Mouse (Mus musculus): ENCODE results near the gene Dpp6.

Gene Dpp6

GRCm38 (mm10) chr5:26816975-26817941 is at the start of gene Dpp6:
Dpp6 (plus strand) TSS chr5:26817203.
- no peak for DNase-seq (ENCODE audit: low spot score in 2 of 2)

- DNase-seq (ENCODE audit: low spot score in 2 of 2) = no peak
Measured at GRCm38 (mm10) chr5:26783955-26784354, 33.0 kb upstream of the Dpp6 start.

GRCm38 (mm10) chr5:26795524-26795923 is 21.5 kb upstream of the Dpp6 start:
- no peak for DNase-seq (ENCODE audit: low spot score in 2 of 2)

GRCm38 (mm10) chr5:26835972-26836371 is 19.0 kb downstream of the Dpp6 start:
- DNase-seq (ENCODE audit: low spot score in 2 of 2) = no peak

- no peak for DNase-seq (ENCODE audit: low spot score in 2 of 2)
Measured at GRCm38 (mm10) chr5:26841151-26841550, 24.1 kb downstream of the Dpp6 start.

- DNase-seq (ENCODE audit: low spot score in 2 of 2) = no peak
Measured at GRCm38 (mm10) chr5:26854746-26855145, 37.7 kb downstream of the Dpp6 start.

GRCm38 (mm10) chr5:26875449-26875848 is 58.4 kb downstream of the Dpp6 start:
- no peak for DNase-seq (ENCODE audit: low spot score in 2 of 2)

GRCm38 (mm10) chr5:26887496-26887895 is 70.5 kb downstream of the Dpp6 start:
- no peak for DNase-seq (ENCODE audit: low spot score in 2 of 2)

GRCm38 (mm10) chr5:26888080-26888479 is 71.1 kb downstream of the Dpp6 start:
- no peak for DNase-seq (ENCODE audit: low spot score in 2 of 2)

GRCm38 (mm10) chr5:26894346-26894745 is 77.3 kb downstream of the Dpp6 start:
- DNase-seq (ENCODE audit: low spot score in 2 of 2) = no peak

- no peak for DNase-seq (ENCODE audit: low spot score in 2 of 2)
Measured at GRCm38 (mm10) chr5:26903786-26904185, 86.8 kb downstream of the Dpp6 start.

- DNase-seq (ENCODE audit: low spot score in 2 of 2) = no peak
Measured at GRCm38 (mm10) chr5:26904324-26905041, 87.5 kb downstream of the Dpp6 start.

- DNase-seq (ENCODE audit: low spot score in 2 of 2) = no peak
Measured at GRCm38 (mm10) chr5:26907151-26907550, 90.1 kb downstream of the Dpp6 start.

GRCm38 (mm10) chr5:26908612-26909011 is 91.6 kb downstream of the Dpp6 start:
- no peak for DNase-seq (ENCODE audit: low spot score in 2 of 2)

- DNase-seq (ENCODE audit: low spot score in 2 of 2) = no peak
Measured at GRCm38 (mm10) chr5:26910353-26910752, 93.3 kb downstream of the Dpp6 start.

GRCm38 (mm10) chr5:26911965-26912364 is 95.0 kb downstream of the Dpp6 start:
- DNase-seq (ENCODE audit: low spot score in 2 of 2) = no peak

- no peak for DNase-seq (ENCODE audit: low spot score in 2 of 2)
Measured at GRCm38 (mm10) chr5:26918763-26919162, 101.8 kb downstream of the Dpp6 start.

- no peak for DNase-seq (ENCODE audit: low spot score in 2 of 2)
Measured at GRCm38 (mm10) chr5:26924552-26924951, 107.5 kb downstream of the Dpp6 start.

- DNase-seq (ENCODE audit: low spot score in 2 of 2) = no peak
Measured at GRCm38 (mm10) chr5:26932413-26933122, 115.6 kb downstream of the Dpp6 start.

- no peak for DNase-seq (ENCODE audit: low spot score in 2 of 2)
Measured at GRCm38 (mm10) chr5:26934911-26935310, 117.9 kb downstream of the Dpp6 start.

- DNase-seq (ENCODE audit: low spot score in 2 of 2) = no peak
Measured at GRCm38 (mm10) chr5:26941471-26941870, 124.5 kb downstream of the Dpp6 start.

Data from urinary bladder, postnatal 4 days (tissue).